9 mouse cellular contexts compared by ENCODE assay signal in genomic region chr11:104346931-104347330, GRCm38 (mm10).
DNase-seq lines count a peak whose midpoint lies in the region; ATAC-seq and TF ChIP-seq lines count a peak whose summit lies in the region.
"Had no signal": no experiment of that assay in that cellular context is flagged by ENCODE, and none has a peak within 500 bp of the region (broad histone marks: within the 10 kb centered on the region; RNA-seq: fewer than 3 reads in every experiment).

No protein-coding gene starts in this region.

- TF ChIP-seq POLR2A in CH12.LX (IDR thresholded peaks at IDR 0.05; ENCODE audit: low read depth, low read length) = no peak
- TF ChIP-seq POLR2A in MEL (IDR thresholded peaks at IDR 0.05; ENCODE audit: control insufficient read depth in 1 of 2, insufficient read depth in 1 of 2, low read depth in 1 of 2, low read length in 2 of 2, poor library complexity in 1 of 2) = no peak

- ATAC-seq in kidney, embryonic 14.5 days (ENCODE audit: low FRiP score, low TSS enrichment) = no peak
- no peak for ATAC-seq in hindbrain, embryonic 13.5 days (ENCODE audit: low FRiP score)

- H3K9ac ChIP-seq in kidney, embryonic 14.5 days (ENCODE audit: low read depth, low read length) = no peak overlapping the region
- no peak overlapping the region for H3K9ac ChIP-seq in CH12.LX (ENCODE audit: insufficient read depth, low read depth)
- no peak overlapping the region for H3K9ac ChIP-seq in MEL (ENCODE audit: control insufficient read depth, low read depth, low read length, poor library complexity, severe bottlenecking)
- no peak overlapping the region for H3K9ac ChIP-seq in hindbrain, embryonic 13.5 days

- no peak overlapping the region for H3K27ac ChIP-seq in kidney, embryonic 14.5 days (ENCODE audit: low read depth, low read length)
- H3K27ac ChIP-seq in CH12.LX (ENCODE audit: insufficient read depth, low read depth) = no peak overlapping the region
- no peak overlapping the region for H3K27ac ChIP-seq in MEL (ENCODE audit: control insufficient read depth, low read depth, low read length)
- no peak overlapping the region for H3K27ac ChIP-seq in hindbrain, embryonic 13.5 days
- H3K27ac ChIP-seq: macrophage had no signal

- TF ChIP-seq CTCF in CH12.LX (conservative IDR thresholded peaks at IDR 0.05 in 1 of 2, IDR thresholded peaks at IDR 0.05 in 1 of 2; ENCODE audit: low read depth in 2 of 2, low read length in 2 of 2) = peak in 1 of 2 experiments; percentile 69; a peak in 3 of 4 replicates
- peak; percentile 25 to 71 (median 49); a peak in 5 of 6 replicates for TF ChIP-seq CTCF in MEL (IDR thresholded peaks at IDR 0.05 in 2 of 3, conservative IDR thresholded peaks at IDR 0.05 in 1 of 3; ENCODE audit: control insufficient read depth in 1 of 3, insufficient read depth in 1 of 3, low read depth in 2 of 3, low read length in 3 of 3, poor library complexity in 1 of 3, severe bottlenecking in 1 of 3)

- H3K79me2 ChIP-seq in CH12.LX (replicated peaks; ENCODE audit: control insufficient read depth, extremely low read depth, insufficient read depth, poor library complexity, severe bottlenecking) = peaks cover 13% of the 10 kb centered on the region
- H3K79me2 ChIP-seq in MEL (ENCODE audit: control insufficient read depth, insufficient read depth, low read length, poor library complexity) = no peaks in the 10 kb centered on the region

- TF ChIP-seq RAD21 in CH12.LX (IDR thresholded peaks at IDR 0.05; ENCODE audit: low read depth, low read length) (peak; percentile 32), MEL (IDR thresholded peaks at IDR 0.05; ENCODE audit: low read depth, low read length) (peak; percentile 46)

- H3K27me3 ChIP-seq in kidney, embryonic 14.5 days (ENCODE audit: control insufficient read depth, insufficient read depth, low read length) = no peaks in the 10 kb centered on the region
- H3K27me3 ChIP-seq in CH12.LX (replicated peaks) (no peaks in the 10 kb centered on the region), MEL (ENCODE audit: control insufficient read depth in 1 of 2, insufficient read depth in 2 of 2, low read length in 2 of 2) (no peaks in the 10 kb centered on the region)
- no peaks in the 10 kb centered on the region for H3K27me3 ChIP-seq in hindbrain, embryonic 13.5 days

- no peak overlapping the region for H3K4me2 ChIP-seq in kidney, embryonic 14.5 days (replicated peaks; ENCODE audit: low read depth, low read length)
- no peak overlapping the region for H3K4me2 ChIP-seq in CH12.LX (ENCODE audit: insufficient read depth, low read depth, poor library complexity, severe bottlenecking)
- no peak overlapping the region for H3K4me2 ChIP-seq in hindbrain, embryonic 13.5 days

- no peaks in the 10 kb centered on the region for H3K4me1 ChIP-seq in kidney, embryonic 14.5 days (ENCODE audit: control insufficient read depth, insufficient read depth, low read length)
- H3K4me1 ChIP-seq in CH12.LX (ENCODE audit: control insufficient read depth in 1 of 2, insufficient read depth in 2 of 2) (peaks cover 0 to 11% of the 10 kb centered on the region in 2 experiments; a peak in 1 of 4 replicates), MEL (ENCODE audit: control insufficient read depth in 1 of 2, insufficient read depth in 2 of 2, low read length in 2 of 2) (no peaks in the 10 kb centered on the region)
- H3K4me1 ChIP-seq in hindbrain, embryonic 13.5 days (replicated peaks) = no peaks in the 10 kb centered on the region

- H3K4me3 ChIP-seq in kidney, embryonic 14.5 days (ENCODE audit: low read length) = no peak overlapping the region
- H3K4me3 ChIP-seq in CH12.LX (replicated peaks in 1 of 3; ENCODE audit: low read depth in 2 of 3, low read length in 2 of 3, poor library complexity in 1 of 3) (no peak overlapping the region), MEL (ENCODE audit: control insufficient read depth in 1 of 2, insufficient read depth in 1 of 2, low read depth in 2 of 2, low read length in 2 of 2) (no peak overlapping the region)
- H3K4me3 ChIP-seq in hindbrain, embryonic 13.5 days = no peak overlapping the region

- peak; percentile 26 for DNase-seq in kidney, adult 18-20 months
- no peak for DNase-seq in CH12.LX (ENCODE audit: extremely low read depth)
- DNase-seq in MEL (ENCODE audit: low read depth, low spot score) = peak; percentile 54
- DNase-seq in kidney, postnatal 36 days = peak; percentile 37 to 76
- no peak for DNase-seq in ovary, postnatal 36 days (ENCODE audit: low spot score)
- DNase-seq in ovary, adult 18-20 months (ENCODE audit: low spot score) = no peak

- H3K36me3 ChIP-seq in kidney, embryonic 14.5 days (ENCODE audit: control insufficient read depth, insufficient read depth, low read length) = peaks cover 85% of the 10 kb centered on the region
- H3K36me3 ChIP-seq in CH12.LX (replicated peaks in 1 of 2; ENCODE audit: control insufficient read depth in 1 of 2, insufficient read depth in 1 of 2, low read length in 1 of 2) = peaks cover 63 to 90% of the 10 kb centered on the region in 2 experiments
- peaks cover 3 to 34% of the 10 kb centered on the region in 2 experiments; a peak in 2 of 4 replicates for H3K36me3 ChIP-seq in MEL (ENCODE audit: control insufficient read depth in 1 of 2, insufficient read depth in 2 of 2, low read length in 2 of 2)
- peaks cover 76% of the 10 kb centered on the region for H3K36me3 ChIP-seq in hindbrain, embryonic 13.5 days

- TF ChIP-seq EP300 in CH12.LX (IDR thresholded peaks at IDR 0.05; ENCODE audit: low read length) = no peak
- no peak for TF ChIP-seq EP300 in MEL (IDR thresholded peaks at IDR 0.05; ENCODE audit: low read depth in 1 of 2, low read length in 2 of 2)

- H3K9me3 ChIP-seq in kidney, embryonic 14.5 days (ENCODE audit: control insufficient read depth, low read length) = no peaks in the 10 kb centered on the region
- H3K9me3 ChIP-seq in CH12.LX (replicated peaks; ENCODE audit: low read length) (no peaks in the 10 kb centered on the region), MEL (replicated peaks; ENCODE audit: insufficient read depth, low read length) (no peaks in the 10 kb centered on the region)
- no peaks in the 10 kb centered on the region for H3K9me3 ChIP-seq in hindbrain, embryonic 13.5 days

- 78% methylated on average over 3 of the region's 3 CpGs for WGBS in kidney, embryonic 14.5 days
- WGBS in hindbrain, embryonic 13.5 days = 62% methylated on average over 3 of the region's 3 CpGs

- dilution Hi-C loops in CH12.LX (cut with MboI; ENCODE audit: extremely low pct_ligation_motif_present, extremely low pct_unique_long_range_greater_than_20kb, low sequenced_read_pairs) = no loop called here

- in situ Hi-C loops in CH12.LX (cut with MboI; ENCODE audit: low pct_ligation_motif_present, low pct_unique_long_range_greater_than_20kb, low sequenced_read_pairs) = no loop called here

TF ChIP-seq in CH12.LX, 34 proteins besides CTCF, POLR2A, EP300 and RAD21:
- TF ChIP-seq SMC3 (IDR thresholded peaks at IDR 0.05; ENCODE audit: low read depth, low read length) (peak; percentile 57), NELFE (IDR thresholded peaks at IDR 0.05; ENCODE audit: low read depth, low read length) (no peak), ZNF384 (IDR thresholded peaks at IDR 0.05; ENCODE audit: low read depth, low read length) (peak; percentile 78)

TF ChIP-seq in MEL, 35 proteins besides CTCF, POLR2A, EP300 and RAD21:
- TF ChIP-seq BHLHE40 (IDR thresholded peaks at IDR 0.05; ENCODE audit: borderline replicate concordance, low read depth, low read length) = no peak
- no peak for TF ChIP-seq POLR2AphosphoS2 (IDR thresholded peaks at IDR 0.05; ENCODE audit: low read length)
- no peak for TF ChIP-seq RCOR1 (IDR thresholded peaks at IDR 0.05; ENCODE audit: low read depth, low read length)
- TF ChIP-seq ZKSCAN1 (IDR thresholded peaks at IDR 0.05; ENCODE audit: low read depth, low read length) = peak; percentile 48; the same call in 1 of the 2 replicates
- peak; percentile 67 for TF ChIP-seq GATA1 (IDR thresholded peaks at IDR 0.05; ENCODE audit: low read depth, low read length)
- no peak for TF ChIP-seq CHD2 (IDR thresholded peaks at IDR 0.05; ENCODE audit: low read length)
- TF ChIP-seq POLR2AphosphoS5 (IDR thresholded peaks at IDR 0.05; ENCODE audit: borderline replicate concordance, low read depth, low read length) = no peak
- no peak for TF ChIP-seq USF2 (IDR thresholded peaks at IDR 0.05; ENCODE audit: borderline replicate concordance in 1 of 2, insufficient read depth in 1 of 2, low read depth in 1 of 2, low read length in 2 of 2)
- no peak for TF ChIP-seq HCFC1 (IDR thresholded peaks at IDR 0.05; ENCODE audit: low read depth, low read length)
- TF ChIP-seq ZMIZ1 (IDR thresholded peaks at IDR 0.05; ENCODE audit: low read depth, low read length) = no peak
- TF ChIP-seq MAX (IDR thresholded peaks at IDR 0.05; ENCODE audit: low read length) = no peak
- no peak for TF ChIP-seq GABPA (IDR thresholded peaks at IDR 0.05; ENCODE audit: low read depth, low read length)
- TF ChIP-seq ETS1 (IDR thresholded peaks at IDR 0.05; ENCODE audit: low read depth, low read length) = no peak
- TF ChIP-seq ELF1 (IDR thresholded peaks at IDR 0.05; ENCODE audit: low read depth, low read length) = no peak
- TF ChIP-seq USF1 (IDR thresholded peaks at IDR 0.05; ENCODE audit: low read depth, low read length) = no peak
- no peak for TF ChIP-seq TBP (IDR thresholded peaks at IDR 0.05; ENCODE audit: low read depth, low read length)
- TF ChIP-seq NELFE (IDR thresholded peaks at IDR 0.05; ENCODE audit: low read depth, low read length) = no peak
- TF ChIP-seq MXI1 (IDR thresholded peaks at IDR 0.05; ENCODE audit: low read depth, low read length) = no peak
- no peak for TF ChIP-seq MYC (IDR thresholded peaks at IDR 0.05; ENCODE audit: low read depth, low read length)
- no peak for TF ChIP-seq NRF1 (IDR thresholded peaks at IDR 0.05; ENCODE audit: insufficient read depth, low read depth, low read length, poor library complexity, severe bottlenecking)
- no peak for TF ChIP-seq JUND (IDR thresholded peaks at IDR 0.05; ENCODE audit: low read depth, low read length)
- peak; percentile 93 for TF ChIP-seq ZNF384 (IDR thresholded peaks at IDR 0.05; ENCODE audit: low read depth, low read length)
- TF ChIP-seq MAZ (IDR thresholded peaks at IDR 0.05; ENCODE audit: low read depth, low read length) = no peak
- no peak for TF ChIP-seq MEF2A (IDR thresholded peaks at IDR 0.05; ENCODE audit: extremely low read depth, insufficient replicate concordance, low read depth, low read length, poor library complexity, severe bottlenecking)
- TF ChIP-seq SMC3 (IDR thresholded peaks at IDR 0.05; ENCODE audit: low read depth, low read length) = peak; percentile 83
- no peak for TF ChIP-seq SIN3A (IDR thresholded peaks at IDR 0.05; ENCODE audit: low read length)
- TF ChIP-seq ZC3H11A (IDR thresholded peaks at IDR 0.05; ENCODE audit: low read depth, low read length) = peak; percentile 37; the same call in 1 of the 2 replicates
- no peak for TF ChIP-seq KAT2A (conservative IDR thresholded peaks at IDR 0.05; ENCODE audit: low read depth, low read length)
TF ChIP-seq in MEL: peak in this region for 5.

Comparison
In these comparisons a context has a peak if more than half of its experiments do, and no peak if none do; other contexts are left out.
1. DNase-seq: peak in kidney, adult 18-20 months (single experiment), MEL (single experiment) and kidney, postnatal 36 days (2 of 2); none in CH12.LX (single experiment), ovary, postnatal 36 days (single experiment) and ovary, adult 18-20 months (single experiment).